Mouse (Mus musculus) heart, postnatal 14 days (tissue): ENCODE measurements at regions not wholly inside any gene's neighbourhood (a gene's known extent, or its start where the extent isn't known, plus 50 kb on each side); places are given as distances from the start of the nearest gene placed in this dataset.

ENCODE experiments used
- DNase-seq, 2 experiments: peaks; one replicate each; pipeline ENCODE4 v3.0.0; 2021 to 2022
- intact Hi-C: fragments of 180-260 bp; cut with DNase I; formaldehyde crosslinking; loops from one replicate; pipeline ENCODE4 v1.15.1; 2025

GRCm38 (mm10) chrX:11696565-11696964 is 368.9 kb downstream of the H2al1j start:
- intact Hi-C loops = no loop called here
- DNase-seq = no peak

DNA sequence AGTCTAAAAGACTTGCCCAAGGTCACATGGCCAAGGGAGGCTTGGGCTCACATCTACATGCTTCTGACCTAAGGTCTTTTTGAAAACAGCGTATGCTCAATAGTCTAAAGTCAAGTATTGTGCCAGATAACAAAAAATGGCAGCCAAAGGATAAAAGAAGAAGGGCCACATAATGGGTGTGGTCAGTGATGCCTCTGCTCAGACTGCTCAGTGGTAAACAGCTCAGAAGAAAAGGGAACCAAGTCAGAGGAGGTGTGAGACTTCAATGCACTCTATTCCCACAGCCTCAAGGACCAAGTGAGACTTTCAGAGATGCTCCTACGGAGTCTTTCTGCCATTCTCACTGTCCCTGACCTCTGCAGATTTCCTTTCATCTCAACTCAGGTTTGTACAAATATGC is 373.5 kb downstream of the H2al1j start:
- DNase-seq = no peak
- intact Hi-C loops = no loop called here

DNA sequence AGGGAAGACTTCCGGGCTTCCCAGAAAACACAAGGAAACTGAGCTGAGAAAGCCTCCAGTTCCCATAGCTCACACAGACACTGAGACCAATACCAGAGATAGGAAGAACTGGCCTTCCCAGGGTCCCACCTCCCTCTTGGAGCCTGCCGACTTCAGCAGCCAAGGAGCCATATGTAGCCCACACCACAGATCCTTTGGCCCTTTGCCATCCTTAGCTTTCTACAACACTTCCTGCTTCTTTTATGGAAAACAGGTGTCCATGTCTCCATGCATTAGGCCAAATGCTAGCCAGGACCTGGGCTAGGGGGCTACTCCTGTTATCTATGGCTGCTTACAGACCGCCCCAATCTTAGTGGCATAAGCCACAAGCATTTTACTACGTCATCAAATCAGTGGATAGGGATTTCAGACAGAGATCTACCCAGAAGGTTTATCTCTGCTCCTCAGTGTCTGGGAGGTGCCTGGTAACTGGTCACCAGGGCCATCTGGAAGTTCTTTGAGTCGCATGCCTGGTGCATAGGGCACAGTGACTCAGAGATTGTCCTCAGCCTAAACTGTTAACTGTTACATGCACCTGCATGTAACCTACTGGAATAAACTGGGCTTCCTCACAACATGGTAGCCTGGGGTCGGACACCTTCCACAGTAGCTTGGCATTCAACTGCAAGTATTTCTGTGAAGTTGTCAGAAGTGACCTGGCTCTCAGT is 378.4 kb downstream of the H2al1j start:
- DNase-seq = no peak
- intact Hi-C loops = no loop called here

DNA sequence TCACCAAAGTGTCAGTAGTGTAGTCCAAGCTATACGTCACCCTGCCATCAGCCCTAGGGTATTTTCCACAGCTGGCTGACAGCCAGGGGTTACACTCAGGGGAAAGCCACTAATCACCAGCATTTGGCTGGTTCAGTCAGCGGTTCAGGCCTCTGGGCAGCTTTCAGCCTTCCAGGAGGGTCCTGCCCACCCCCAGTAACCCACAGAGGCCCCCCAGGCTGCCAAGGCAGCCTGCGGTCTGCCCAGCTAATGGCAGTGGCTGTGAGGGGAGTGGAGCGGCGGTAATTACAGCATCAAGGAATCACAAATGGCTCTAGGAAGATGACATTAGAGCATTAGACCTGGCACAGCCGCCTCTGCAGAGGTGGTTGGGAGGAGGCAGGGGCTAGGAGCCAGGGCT is 379.7 kb downstream of the H2al1j start:
- intact Hi-C loops = no loop called here
- DNase-seq = no peak

DNA sequence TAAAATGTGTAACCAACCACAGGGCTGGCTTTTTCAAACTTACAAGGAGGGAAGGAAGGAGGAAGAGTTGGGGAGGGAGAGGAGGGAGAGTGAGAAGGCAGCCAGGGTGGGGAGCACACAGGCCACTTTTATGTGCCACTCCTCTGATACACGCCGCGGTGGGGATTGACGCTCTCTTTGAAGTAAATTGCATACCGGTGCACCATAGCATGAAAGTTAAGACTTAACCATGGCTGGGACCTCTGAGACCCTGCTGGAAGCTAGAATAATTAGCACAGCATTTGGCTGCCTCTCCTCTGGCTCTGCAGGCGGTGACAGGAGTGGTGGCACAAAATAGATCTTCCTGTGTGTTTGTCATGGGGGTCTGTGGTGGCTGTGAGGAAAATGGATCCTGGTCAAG is 380.7 kb downstream of the H2al1j start:
- no peak for DNase-seq
- intact Hi-C loops = no loop called here

DNA sequence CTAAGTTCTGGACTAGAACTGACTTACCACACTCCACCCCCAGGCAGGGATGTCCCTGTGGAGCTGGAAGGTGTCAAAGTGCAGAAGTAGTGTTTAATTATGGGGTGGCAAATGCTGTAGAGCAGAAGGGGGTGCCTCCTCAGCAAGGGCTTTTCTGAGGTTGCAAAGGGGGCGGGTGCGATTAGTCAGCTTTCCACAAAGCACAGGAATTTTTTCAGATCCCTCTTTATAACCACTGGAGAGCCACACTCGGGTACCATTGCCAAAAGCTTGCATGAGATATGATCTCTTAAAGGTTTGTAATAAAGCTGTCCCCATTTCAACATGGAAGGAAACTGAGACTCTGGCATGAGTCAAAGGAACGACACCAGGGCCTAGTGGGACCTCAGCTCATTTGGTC is 381.7 kb downstream of the H2al1j start:
- intact Hi-C loops = no loop called here
- no peak for DNase-seq

DNA sequence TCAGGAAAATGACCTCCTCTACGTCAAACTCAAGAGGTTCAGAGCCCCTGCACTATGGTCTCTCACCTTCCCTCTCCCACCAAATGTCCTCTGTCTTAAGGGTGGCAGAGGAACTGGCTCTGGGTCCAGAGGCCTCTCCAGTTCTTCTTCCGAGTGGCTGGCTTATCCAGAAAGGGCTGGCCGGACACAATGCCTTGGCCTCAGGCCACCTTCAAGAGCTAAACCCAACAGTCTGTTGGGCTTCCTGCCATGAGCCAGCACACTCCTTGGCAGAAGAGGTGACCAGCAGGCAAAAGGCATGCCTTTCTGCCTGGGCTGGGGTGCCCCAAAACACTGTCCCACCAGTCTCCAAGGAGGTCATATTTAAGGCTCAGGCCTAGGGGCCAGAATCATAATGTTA is 385.8 kb downstream of the H2al1j start:
- intact Hi-C loops = no loop called here
- DNase-seq = peak; percentile 45 to 58

DNA sequence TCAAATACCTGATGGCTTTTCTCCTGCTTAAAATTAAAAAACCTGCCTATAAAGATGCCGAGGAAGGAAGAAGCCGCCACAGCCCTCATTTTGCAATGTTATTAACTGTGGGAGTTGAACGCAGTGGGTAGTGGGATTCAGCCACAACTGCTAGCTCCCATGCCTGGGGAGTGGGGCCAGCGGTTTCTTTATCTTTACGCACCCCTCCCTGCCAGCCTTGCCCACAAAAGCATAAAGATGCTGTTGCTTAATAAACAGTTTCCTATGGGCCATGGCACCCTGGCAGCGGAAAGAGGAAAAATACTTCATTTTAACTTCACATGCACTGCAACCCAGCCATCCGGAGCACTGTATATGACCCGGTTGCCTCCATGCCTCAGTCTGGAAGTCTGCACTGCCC is 389.2 kb downstream of the H2al1j start:
- no peak for DNase-seq
- intact Hi-C loops = no loop called here

DNA sequence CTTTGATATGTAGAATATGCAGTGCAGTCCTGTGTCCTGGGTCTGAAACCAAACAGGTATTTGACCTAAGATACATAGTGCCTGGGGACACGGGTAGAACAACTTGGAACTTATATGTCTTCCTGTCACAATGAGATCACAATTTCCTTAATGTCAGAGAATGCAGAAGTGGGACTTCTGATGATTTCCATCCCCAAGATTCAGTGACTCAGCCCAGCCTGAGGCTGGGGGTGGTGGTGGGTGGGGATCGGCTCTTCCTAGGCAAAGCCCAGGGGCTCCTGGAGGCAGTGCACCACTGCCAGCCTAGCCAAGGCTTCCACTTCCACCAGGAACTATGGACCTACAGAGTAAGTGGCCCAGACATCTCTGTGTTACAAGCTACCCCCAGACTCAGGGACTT is 391.2 kb downstream of the H2al1j start:
- no peak for DNase-seq
- intact Hi-C loops = no loop called here

- intact Hi-C loops = no loop called here
- peak; percentile 18 to 46 for DNase-seq
These were observed 392.9 kb downstream of the H2al1j start for GRCm38 (mm10) chrX:11720517-11720916.

DNA sequence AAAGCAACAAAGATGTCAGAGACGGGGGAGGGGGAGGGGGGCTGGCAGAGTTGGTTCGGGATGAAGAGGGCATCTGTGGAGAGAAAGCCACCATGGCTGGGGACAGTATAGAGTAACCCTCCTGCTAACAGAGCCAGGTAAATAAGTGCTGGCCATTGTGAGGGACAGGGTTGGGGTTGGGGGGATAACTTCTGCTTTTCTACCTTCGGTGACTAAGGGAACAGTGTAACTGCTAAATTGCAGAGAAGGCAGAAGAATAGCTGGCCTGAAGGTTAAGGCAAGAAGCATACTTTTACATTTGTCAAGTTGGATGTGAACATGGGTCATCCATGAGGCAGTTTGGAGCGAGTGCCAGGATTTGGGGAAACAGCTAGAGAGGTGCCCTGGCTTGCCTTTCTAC is 395.1 kb downstream of the H2al1j start:
- intact Hi-C loops = no loop called here
- DNase-seq = no peak

DNA sequence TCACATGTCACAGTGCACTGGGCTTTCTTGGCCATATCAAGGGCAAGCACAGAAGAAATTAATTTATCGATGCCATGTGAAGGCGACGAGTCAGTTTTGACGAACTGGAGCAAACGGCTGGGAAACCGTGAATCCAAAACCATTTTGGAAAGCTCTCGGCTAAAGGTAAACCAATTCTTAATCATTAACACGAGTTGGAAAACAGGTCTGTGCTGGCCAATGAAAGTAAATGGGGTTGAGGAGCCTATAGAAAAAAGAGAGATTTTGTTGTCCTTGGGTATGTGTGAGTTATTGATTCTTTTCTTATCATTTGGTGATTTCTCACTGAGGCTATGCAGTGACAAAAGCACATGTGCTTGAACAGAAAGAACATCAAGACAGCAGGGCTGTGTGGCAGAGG is 397.1 kb downstream of the H2al1j start:
- DNase-seq = no peak
- intact Hi-C loops = no loop called here

GRCm38 (mm10) chrX:11726524-11727231 is 399.1 kb downstream of the H2al1j start:
- peak in 1 of 2 experiments; percentile 11 for DNase-seq
- intact Hi-C loops = no loop called here

GRCm38 (mm10) chrX:11728481-11728880 is 400.9 kb downstream of the H2al1j start:
- DNase-seq = peak; percentile 23 to 43
- intact Hi-C loops = no loop called here

DNA sequence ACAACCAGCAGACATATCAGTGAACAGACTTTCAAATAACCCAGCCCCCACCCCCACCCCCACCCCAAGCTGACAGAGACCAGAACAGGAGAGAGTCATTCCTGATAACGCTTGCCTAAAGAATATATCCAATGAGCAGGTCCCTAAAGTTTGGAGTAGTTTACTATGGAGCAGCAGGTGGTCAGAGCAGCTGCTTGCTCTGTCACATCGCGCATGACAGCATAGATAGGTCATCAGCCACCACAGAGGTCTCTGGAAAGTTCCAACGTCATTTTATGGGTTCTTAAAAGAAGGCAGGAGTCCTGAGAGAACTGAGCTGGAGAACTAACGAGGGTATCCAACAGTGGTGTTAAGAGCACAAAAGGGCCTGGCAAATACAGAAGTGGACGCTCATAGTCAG is 402.4 kb downstream of the H2al1j start:
- intact Hi-C loops = no loop called here

DNA sequence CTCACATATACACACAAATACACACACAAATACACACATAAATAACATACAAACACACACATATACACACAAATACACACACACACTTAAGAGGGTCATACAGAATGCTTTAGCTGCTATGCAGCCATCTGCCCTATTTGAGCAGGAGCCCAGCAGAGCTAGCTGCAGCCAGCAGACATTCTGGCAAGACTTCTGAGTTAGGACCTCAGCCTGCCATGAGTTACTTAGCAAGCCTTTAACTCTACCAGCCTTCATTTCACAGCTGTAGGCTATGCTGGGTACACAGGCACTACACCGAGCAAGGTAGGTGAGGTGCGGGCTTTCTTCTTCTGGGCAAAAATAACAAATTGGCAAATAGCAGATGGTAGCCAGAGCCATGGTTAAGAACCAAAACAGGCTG is 404.7 kb downstream of the H2al1j start:
- no peak for DNase-seq
- intact Hi-C loops = no loop called here

More for the DNA sequence above, 402.4 kb downstream of the H2al1j start:
- no peak for DNase-seq

GRCm38 (mm10) chrX:11734505-11735435 is 407.1 kb downstream of the H2al1j start:
- no peak for DNase-seq
- intact Hi-C loops = loop anchor here (5.0 kb wide), 1 partner anchor 63 kb away; no protein-coding TSS in a partner anchor

DNA sequence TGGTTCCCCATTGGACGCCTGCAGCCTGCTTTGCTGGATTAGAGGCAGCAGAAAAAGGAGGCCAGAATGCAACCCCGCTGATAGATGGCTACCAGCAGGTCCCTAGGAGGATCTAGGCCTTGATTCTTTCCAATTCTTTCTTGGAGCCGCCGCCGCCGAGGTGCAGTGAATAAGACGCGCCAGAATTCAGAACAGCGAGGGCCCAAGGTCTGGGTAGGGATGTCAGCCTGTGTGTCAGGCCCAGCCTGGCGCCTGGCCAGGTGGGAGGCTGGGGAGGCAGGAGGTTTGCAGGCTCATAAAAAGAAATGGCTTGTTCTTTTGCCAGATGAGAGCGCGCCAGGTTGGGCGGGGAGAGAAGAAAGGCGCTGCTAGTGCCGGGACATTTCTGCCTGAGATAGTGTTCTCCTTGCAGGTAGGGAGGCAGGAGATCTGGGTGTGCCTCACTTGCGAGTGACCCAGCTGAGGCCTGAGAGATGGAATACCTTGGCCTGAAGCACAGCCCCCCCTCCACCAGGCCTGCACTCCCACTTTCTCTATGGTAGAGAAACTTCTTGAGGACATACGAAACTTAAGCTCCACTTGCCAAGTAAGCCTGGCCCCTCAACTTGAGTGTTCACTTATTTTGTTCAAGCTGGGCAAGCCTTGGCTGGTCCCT is 408.0 kb downstream of the H2al1j start:
- intact Hi-C loops = loop anchor here (5.0 kb wide), 1 partner anchor 62 kb away; no protein-coding TSS in a partner anchor
- DNase-seq = peak; percentile 75 to 81

GRCm38 (mm10) chrX:11736481-11736880 is 408.9 kb downstream of the H2al1j start:
- DNase-seq = peak in 1 of 2 experiments; percentile 57
- intact Hi-C loops = loop anchor here (5.0 kb wide), 1 partner anchor 61 kb away; no protein-coding TSS in a partner anchor

DNA sequence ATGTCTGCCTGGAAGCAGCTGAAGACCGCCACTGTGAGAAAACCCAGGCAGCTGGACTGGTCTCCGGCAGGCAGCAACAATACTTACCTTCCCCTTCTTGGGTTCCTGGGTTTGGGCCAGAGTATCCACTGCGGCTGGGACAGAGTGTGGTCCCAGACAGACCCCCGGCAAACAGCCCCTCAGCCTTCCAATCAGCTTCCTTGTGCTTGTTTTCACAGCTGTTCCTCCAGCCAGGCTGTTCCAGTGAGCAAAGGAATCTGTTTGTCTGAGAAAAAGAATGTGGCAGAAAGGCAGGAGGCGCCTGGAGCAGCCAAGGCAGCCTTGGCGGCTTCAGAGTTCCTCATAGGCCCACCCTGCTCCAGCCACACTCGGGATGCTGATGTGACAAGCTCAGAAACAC is 411.9 kb downstream of the H2al1j start:
- intact Hi-C loops = loop anchor here (5.0 kb wide), 1 partner anchor 58 kb away; no protein-coding TSS in a partner anchor
- peak in 1 of 2 experiments; percentile 15 for DNase-seq
